Mouse (Mus musculus) forebrain, embryonic 12.5 days (tissue): ENCODE measurements around the gene Ctnnbip1. TPM values are rescaled to one million over a fixed set of nuclear protein-coding genes. Genes with fewer than 3 reads are reported as not detected.
A peak's percentile ranks its signal among the peaks of the same experiment; 100 is the strongest.

Experiments
- ATAC-seq: fragments of 200-750 bp; cut with Nextera tagmentation; 2 replicates; pipeline ENCODE4 v1.8.0; 2017; ENCODE audit warnings: moderate TSS enrichment; ENCODE audit not compliant: low FRiP score
- H3K27ac ChIP-seq: fragments of 300-500 bp; sonication (generic); 2 replicates; pipeline ENCODE4 v1.5.1; 2016; ENCODE audit warnings: mild to moderate bottlenecking
- H3K27me3 ChIP-seq: fragments of 300-500 bp; sonication (generic); 2 replicates; pipeline ENCODE4 v1.6.1; 2016; ENCODE audit warnings: mild to moderate bottlenecking
- H3K36me3 ChIP-seq: fragments of 300-500 bp; sonication (generic); replicated peaks from 2 replicates; pipeline ENCODE4 v1.6.1; 2016; ENCODE audit warnings: mild to moderate bottlenecking
- H3K4me1 ChIP-seq: fragments of 300-500 bp; sonication (generic); 2 replicates; pipeline ENCODE4 v1.6.1; 2016
- H3K4me2 ChIP-seq: fragments of 300-500 bp; sonication (generic); 2 replicates; pipeline ENCODE4 v1.6.1; 2016; ENCODE audit warnings: mild to moderate bottlenecking, moderate library complexity
- H3K4me3 ChIP-seq: fragments of 300-500 bp; sonication (generic); replicated peaks from 2 replicates; pipeline ENCODE4 v1.5.1; 2016; ENCODE audit warnings: mild to moderate bottlenecking
- H3K9ac ChIP-seq: fragments of 300-500 bp; sonication (generic); 2 replicates; pipeline ENCODE4 v1.6.1; 2016; ENCODE audit warnings: mild to moderate bottlenecking
- H3K9me3 ChIP-seq: fragments of 300-500 bp; sonication (generic); 2 replicates; pipeline ENCODE4 v1.6.1; 2016
- WGBS: fragments of 180-500 bp; shearing (Covaris S2); methylation state at CpG from one replicate; pipeline ENCODE4 v1.1.7; 2016; 5-methylcytosine and 5-hydroxymethylcytosine counted together
- polyA plus RNA-seq: library from polyadenylated mRNA; unstranded; fragments of >200 nt; fragmentation: Nextera tagmentation; extraction: Ambion mirVana; gene quantifications from 2 replicates; pipeline ENCODE4 v1.2.1, GENCODE M21; 2016

Gene Ctnnbip1
- polyA plus RNA-seq, 1 experiment from 2014 or later = 83.9 TPM

DNA sequence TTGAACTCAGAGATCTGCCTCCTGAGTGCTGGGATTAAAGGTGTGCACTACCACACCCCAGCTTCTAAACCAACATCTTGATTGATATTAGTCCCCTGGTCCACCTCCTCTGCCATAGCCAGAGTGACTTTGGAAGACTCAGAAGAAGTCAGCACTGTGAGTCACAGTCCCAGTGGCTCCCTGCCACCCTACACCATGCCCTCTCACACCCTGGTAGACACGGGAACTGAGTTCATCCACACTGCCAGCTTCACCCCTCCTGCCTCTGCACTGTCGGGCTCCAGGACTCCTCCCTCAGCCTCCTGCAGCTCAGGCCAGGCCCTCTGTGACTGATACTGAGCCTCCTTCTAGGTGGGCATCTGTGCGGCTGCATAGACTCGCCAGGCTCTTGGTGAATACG lies 32.8 kb downstream of the Ctnnbip1 start:
- Histone ChIP-seq H3K9ac (no peak overlapping the region), H3K27ac (no peak overlapping the region)

DNA sequence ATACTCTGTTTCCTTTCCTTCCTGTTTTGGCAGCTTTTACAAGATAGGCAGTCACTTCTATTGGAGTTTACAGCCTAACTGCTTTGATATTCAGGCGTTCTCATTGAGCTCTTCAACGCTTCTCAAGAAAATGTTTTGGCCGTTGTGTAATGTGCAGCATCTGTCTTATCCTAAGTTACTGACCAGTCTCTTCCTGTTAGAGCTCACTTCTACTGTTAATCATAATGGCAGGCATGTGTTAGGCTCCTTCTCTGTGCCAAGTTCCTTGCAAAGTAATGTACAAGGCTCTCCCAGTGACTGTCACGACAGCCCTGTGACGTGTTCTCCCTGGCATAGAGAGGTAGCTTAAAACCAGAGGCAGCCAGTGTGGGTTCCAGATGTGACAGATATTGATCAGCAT lies 33.7 kb downstream of the Ctnnbip1 start:
- Histone ChIP-seq H3K4me1 (no peaks in the 10 kb centered on the region), H3K27me3 (no peaks in the 10 kb centered on the region), H3K4me3 (no peak overlapping the region), H3K36me3 (peaks cover 13% of the 10 kb centered on the region), H3K27ac (no peak overlapping the region), H3K9ac (no peak overlapping the region), H3K9me3 (no peaks in the 10 kb centered on the region), H3K4me2 (no peak overlapping the region)
- no peak for ATAC-seq
- WGBS = 93% methylated on average over 5 of the region's 5 CpGs

More for the DNA sequence above, 32.8 kb downstream of the Ctnnbip1 start:
- ATAC-seq = no peak
- H3K4me2 ChIP-seq = no peak overlapping the region
- no peaks in the 10 kb centered on the region for H3K27me3 ChIP-seq
- no peaks in the 10 kb centered on the region for H3K4me1 ChIP-seq
- 81% methylated on average over 5 of the region's 5 CpGs for WGBS
- no peaks in the 10 kb centered on the region for H3K9me3 ChIP-seq
- H3K4me3 ChIP-seq = no peak overlapping the region
- peaks cover 21% of the 10 kb centered on the region for H3K36me3 ChIP-seq

DNA sequence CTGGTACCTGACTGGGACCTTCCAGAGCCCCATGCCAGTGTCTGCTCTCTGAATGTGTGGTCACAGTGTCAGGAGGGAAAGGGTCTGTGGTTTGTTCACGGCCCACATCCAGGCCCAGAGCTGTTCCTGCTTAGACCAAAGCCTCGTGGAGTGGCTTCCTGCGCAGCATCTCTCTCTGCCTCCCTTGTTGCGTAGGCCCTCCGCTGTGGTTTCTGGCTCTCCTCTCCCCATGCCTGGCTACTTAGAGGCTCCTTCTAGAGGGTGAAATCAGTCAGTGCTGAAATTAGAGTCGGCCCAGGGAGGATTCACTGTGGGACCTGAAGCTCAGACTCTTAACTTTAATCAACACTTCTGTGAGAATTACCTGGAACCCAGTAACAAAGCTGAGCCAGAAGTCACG lies 35.8 kb downstream of the Ctnnbip1 start:
- ATAC-seq = no peak

GRCm38 (mm10) chr4:149556111-149556510 lies 38.1 kb downstream of the Ctnnbip1 start:
- Histone ChIP-seq H3K27ac (no peak overlapping the region), H3K4me3 (no peak overlapping the region), H3K4me1 (no peaks in the 10 kb centered on the region), H3K36me3 (peaks cover 20% of the 10 kb centered on the region), H3K4me2 (no peak overlapping the region), H3K27me3 (no peaks in the 10 kb centered on the region), H3K9ac (no peak overlapping the region), H3K9me3 (no peaks in the 10 kb centered on the region)
- 87% methylated on average over 4 of the region's 4 CpGs for WGBS
- ATAC-seq = no peak

More for the DNA sequence above, 35.8 kb downstream of the Ctnnbip1 start:
- Histone ChIP-seq H3K4me3 (no peak overlapping the region), H3K9me3 (no peaks in the 10 kb centered on the region), H3K4me1 (no peaks in the 10 kb centered on the region), H3K9ac (no peak overlapping the region), H3K4me2 (no peak overlapping the region), H3K27ac (no peak overlapping the region), H3K27me3 (no peaks in the 10 kb centered on the region), H3K36me3 (peaks cover 8% of the 10 kb centered on the region)
- WGBS = 79% methylated on average over 7 of the region's 7 CpGs

DNA sequence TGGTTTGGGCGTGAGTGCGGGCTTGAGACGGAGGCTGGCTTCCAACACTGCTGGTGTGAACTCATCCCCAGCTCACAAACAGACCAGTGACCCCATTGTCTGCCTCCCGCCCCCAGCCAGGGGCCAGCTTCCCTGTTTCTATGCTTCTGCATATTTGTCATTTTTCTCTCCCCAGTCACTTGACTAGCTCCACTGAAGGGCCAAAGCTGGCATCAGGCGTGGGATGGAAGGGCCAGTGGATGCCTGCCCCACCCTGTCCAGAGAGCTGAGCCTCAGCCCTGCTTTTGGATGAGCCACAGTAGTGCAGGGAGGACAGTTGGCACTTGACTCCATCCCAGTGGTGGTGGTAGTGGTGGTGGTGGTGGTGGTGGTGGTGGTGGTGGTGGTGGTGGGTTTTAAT lies 39.9 kb downstream of the Ctnnbip1 start:
- Histone ChIP-seq H3K27ac (no peak overlapping the region), H3K4me2 (no peak overlapping the region), H3K4me1 (peaks cover 13% of the 10 kb centered on the region), H3K36me3 (peaks cover 17% of the 10 kb centered on the region), H3K4me3 (no peak overlapping the region), H3K9me3 (no peaks in the 10 kb centered on the region), H3K27me3 (no peaks in the 10 kb centered on the region), H3K9ac (no peak overlapping the region)
- WGBS = 95% methylated on average over 5 of the region's 5 CpGs
- no peak for ATAC-seq

DNA sequence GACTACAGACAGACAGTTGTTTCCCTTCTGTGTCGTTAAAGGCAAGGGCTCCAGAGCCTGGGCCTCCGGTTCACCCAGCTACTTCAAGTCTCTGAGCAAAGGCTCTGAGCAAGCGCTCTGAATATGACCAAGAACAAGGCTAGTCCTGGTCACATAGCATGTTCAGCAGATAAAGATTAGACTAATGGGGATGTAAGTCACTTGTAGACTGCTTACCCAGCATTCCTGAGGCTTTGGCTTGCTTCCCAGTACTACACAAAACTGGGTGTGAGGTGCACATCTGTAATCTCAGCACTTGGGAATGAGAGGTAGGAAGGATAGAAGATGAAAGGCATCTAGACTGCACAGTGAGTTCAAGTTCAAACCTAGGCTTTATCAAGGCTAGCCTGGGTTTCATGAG lies 40.4 kb downstream of the Ctnnbip1 start:
- peaks cover 17% of the 10 kb centered on the region for H3K36me3 ChIP-seq
- no peak overlapping the region for H3K9ac ChIP-seq
- 94% methylated on average over 3 of the region's 3 CpGs for WGBS
- no peaks in the 10 kb centered on the region for H3K27me3 ChIP-seq
- no peak overlapping the region for H3K4me2 ChIP-seq
- no peak overlapping the region for H3K27ac ChIP-seq
- H3K9me3 ChIP-seq = no peaks in the 10 kb centered on the region
- peaks cover 18% of the 10 kb centered on the region for H3K4me1 ChIP-seq
- ATAC-seq = no peak
- H3K4me3 ChIP-seq = no peak overlapping the region

GRCm38 (mm10) chr4:149561392-149561791 lies 43.4 kb downstream of the Ctnnbip1 start:
- Histone ChIP-seq H3K4me3 (no peak overlapping the region), H3K4me2 (no peak overlapping the region), H3K27me3 (no peaks in the 10 kb centered on the region), H3K27ac (no peak overlapping the region), H3K9me3 (no peaks in the 10 kb centered on the region), H3K9ac (no peak overlapping the region), H3K4me1 (peaks cover 28% of the 10 kb centered on the region), H3K36me3 (peaks cover 17% of the 10 kb centered on the region)
- 86% methylated on average over 4 of the region's 4 CpGs for WGBS
- ATAC-seq = no peak

GRCm38 (mm10) chr4:149561986-149562904 lies 44.2 kb downstream of the Ctnnbip1 start:
- no peak overlapping the region for H3K4me2 ChIP-seq
- peak overlapping the region; percentile 89 for H3K27ac ChIP-seq
- ATAC-seq = peak; percentile 60
- 67% methylated on average over 21 of the region's 21 CpGs for WGBS
- peak overlapping the region; percentile 25; the same call in 1 of the 2 replicates for H3K9ac ChIP-seq
- no peaks in the 10 kb centered on the region for H3K27me3 ChIP-seq
- no peaks in the 10 kb centered on the region for H3K9me3 ChIP-seq
- H3K36me3 ChIP-seq = peaks cover 17% of the 10 kb centered on the region
- no peak overlapping the region for H3K4me3 ChIP-seq
- H3K4me1 ChIP-seq = peaks cover 32% of the 10 kb centered on the region

DNA sequence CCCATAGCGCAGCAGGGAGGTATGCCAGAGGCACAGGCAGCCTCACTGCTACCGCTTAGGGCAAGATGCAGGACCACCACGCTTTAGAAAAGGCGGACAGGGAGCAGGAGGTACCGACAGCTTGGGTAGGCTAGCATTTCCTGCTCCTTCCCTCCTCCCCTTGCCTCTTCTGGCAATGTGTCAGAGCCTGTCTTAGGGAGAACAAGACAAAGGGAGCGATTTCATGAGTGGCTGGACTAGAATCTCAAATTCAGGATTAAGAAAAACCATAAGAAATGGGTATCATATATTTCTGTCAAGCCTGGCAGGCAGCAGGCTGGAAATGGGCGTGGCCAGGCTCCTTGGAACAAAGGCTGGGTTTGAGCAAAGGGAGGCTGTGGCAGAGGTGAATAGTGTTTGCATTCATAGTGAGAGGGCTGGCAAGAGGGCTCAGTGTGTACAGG lies 44.9 kb downstream of the Ctnnbip1 start:
- Histone ChIP-seq H3K27me3 (no peaks in the 10 kb centered on the region), H3K9me3 (no peaks in the 10 kb centered on the region), H3K9ac (peak overlapping the region; percentile 25; the same call in 1 of the 2 replicates), H3K4me3 (no peak overlapping the region), H3K27ac (peak overlapping the region; percentile 89), H3K4me1 (peaks cover 39% of the 10 kb centered on the region), H3K36me3 (peaks cover 17% of the 10 kb centered on the region), H3K4me2 (no peak overlapping the region)
- no peak for ATAC-seq
- WGBS = 28% methylated on average over 7 of the region's 7 CpGs

DNA sequence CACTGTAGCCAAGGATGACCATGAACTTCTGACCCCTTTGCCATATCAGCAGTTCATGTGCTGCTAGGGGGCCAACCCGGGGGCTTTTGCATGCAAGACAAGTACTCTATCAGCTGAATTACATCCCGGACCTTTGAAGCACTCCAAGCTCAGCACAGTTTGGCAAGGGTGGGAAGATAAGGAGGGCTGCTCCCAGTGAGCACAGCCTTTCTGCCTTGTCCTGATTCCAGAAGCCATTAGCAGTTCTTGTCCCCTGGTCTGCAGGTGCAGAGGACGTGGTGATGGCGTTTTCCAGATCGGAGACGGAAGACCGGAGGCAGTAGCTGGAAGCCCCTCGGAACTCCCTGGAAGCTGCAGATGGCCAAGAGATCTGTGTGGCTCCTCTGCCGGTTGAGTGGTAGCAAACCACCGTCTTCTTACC lies 45.9 kb downstream of the Ctnnbip1 start:
- H3K9ac ChIP-seq = no peak overlapping the region
- no peak overlapping the region for H3K4me2 ChIP-seq
- no peaks in the 10 kb centered on the region for H3K27me3 ChIP-seq
- 90% methylated on average over 10 of the region's 10 CpGs for WGBS
- H3K27ac ChIP-seq = peak overlapping the region; percentile 89; the same call in 1 of the 2 replicates
- H3K36me3 ChIP-seq = peaks cover 17% of the 10 kb centered on the region
- H3K9me3 ChIP-seq = no peaks in the 10 kb centered on the region
- peaks cover 45% of the 10 kb centered on the region for H3K4me1 ChIP-seq
- H3K4me3 ChIP-seq = no peak overlapping the region
- no peak for ATAC-seq

- Histone ChIP-seq H3K4me1 (peaks cover 45% of the 10 kb centered on the region), H3K4me2 (0 out of 2 replicates have a peak overlapping the region, but pooled peaks have one; percentile 13), H3K9me3 (no peaks in the 10 kb centered on the region), H3K9ac (no peak overlapping the region), H3K27me3 (no peaks in the 10 kb centered on the region), H3K27ac (peak overlapping the region; percentile 81), H3K36me3 (peaks cover 11% of the 10 kb centered on the region), H3K4me3 (no peak overlapping the region)
- peak; percentile 73 for ATAC-seq
- WGBS = 70% methylated on average over 20 of the region's 20 CpGs
These were observed 46.7 kb downstream of the Ctnnbip1 start for GRCm38 (mm10) chr4:149564452-149565407.
